Mouse (Mus musculus) forebrain, embryonic 16.5 days (tissue): Measurements from ENCODE around the gene Cacnb1. TPM values are rescaled to one million over a fixed set of nuclear protein-coding genes. Genes with fewer than 3 reads are reported as not detected.
A peak's percentile ranks its signal among the peaks of the same experiment; 100 is the strongest.

ENCODE experiments used
- ATAC-seq: fragments of 200-750 bp; cut with Nextera tagmentation; 2 replicates; pipeline ENCODE4 v1.8.0; 2017; ENCODE audit warnings: mild to moderate bottlenecking, moderate library complexity
- H3K27ac ChIP-seq: fragments of 300-500 bp; sonication (generic); 2 replicates; pipeline ENCODE4 v1.5.1; 2014; ENCODE audit warnings: low read length, control low read depth
- H3K27me3 ChIP-seq: fragments of 300-500 bp; sonication (generic); replicated peaks from 2 replicates; pipeline ENCODE4 v1.6.1; 2014; ENCODE audit warnings: low read length; ENCODE audit not compliant: control insufficient read depth, insufficient read depth
- H3K36me3 ChIP-seq: fragments of 300-500 bp; sonication (generic); 2 replicates; pipeline ENCODE4 v1.6.1; 2014; ENCODE audit not compliant: control insufficient read depth, insufficient read depth
- H3K4me1 ChIP-seq: fragments of 300-500 bp; sonication (generic); replicated peaks from 2 replicates; pipeline ENCODE4 v1.6.1; 2014; ENCODE audit warnings: low read length; ENCODE audit not compliant: control insufficient read depth, insufficient read depth
- H3K4me2 ChIP-seq: fragments of 300-500 bp; sonication (generic); 2 replicates; pipeline ENCODE4 v1.6.1; 2014; ENCODE audit warnings: mild to moderate bottlenecking, low read length, control low read depth
- H3K4me3 ChIP-seq: fragments of 300-500 bp; sonication (generic); replicated peaks from 2 replicates; pipeline ENCODE4 v1.5.1; 2014; ENCODE audit warnings: mild to moderate bottlenecking, low read length, control low read depth
- H3K9ac ChIP-seq: fragments of 300-500 bp; sonication (generic); replicated peaks from 2 replicates; pipeline ENCODE4 v1.6.1; 2014; ENCODE audit warnings: low read depth, low read length, control low read depth
- H3K9me3 ChIP-seq: fragments of 300-500 bp; sonication (generic); 2 replicates; pipeline ENCODE4 v1.6.1; 2016; ENCODE audit warnings: low read length; ENCODE audit not compliant: control insufficient read depth
- WGBS: fragments of 180-500 bp; shearing (Covaris S2); extraction: QIAGEN DNeasy Blood & Tissue Kit; methylation state at CpG from one replicate; pipeline ENCODE4 v1.1.7; 2014; 5-methylcytosine and 5-hydroxymethylcytosine counted together
- polyA plus RNA-seq: library from polyadenylated mRNA; unstranded; fragments of >200 nt; fragmentation: Nextera tagmentation; extraction: Ambion mirVana; gene quantifications from 2 replicates; pipeline ENCODE4 v1.2.1, GENCODE M21; 2015

Cacnb1 gene
- polyA plus RNA-seq, result 39.0 and 52.1 TPM in 2 replicates

DNA sequence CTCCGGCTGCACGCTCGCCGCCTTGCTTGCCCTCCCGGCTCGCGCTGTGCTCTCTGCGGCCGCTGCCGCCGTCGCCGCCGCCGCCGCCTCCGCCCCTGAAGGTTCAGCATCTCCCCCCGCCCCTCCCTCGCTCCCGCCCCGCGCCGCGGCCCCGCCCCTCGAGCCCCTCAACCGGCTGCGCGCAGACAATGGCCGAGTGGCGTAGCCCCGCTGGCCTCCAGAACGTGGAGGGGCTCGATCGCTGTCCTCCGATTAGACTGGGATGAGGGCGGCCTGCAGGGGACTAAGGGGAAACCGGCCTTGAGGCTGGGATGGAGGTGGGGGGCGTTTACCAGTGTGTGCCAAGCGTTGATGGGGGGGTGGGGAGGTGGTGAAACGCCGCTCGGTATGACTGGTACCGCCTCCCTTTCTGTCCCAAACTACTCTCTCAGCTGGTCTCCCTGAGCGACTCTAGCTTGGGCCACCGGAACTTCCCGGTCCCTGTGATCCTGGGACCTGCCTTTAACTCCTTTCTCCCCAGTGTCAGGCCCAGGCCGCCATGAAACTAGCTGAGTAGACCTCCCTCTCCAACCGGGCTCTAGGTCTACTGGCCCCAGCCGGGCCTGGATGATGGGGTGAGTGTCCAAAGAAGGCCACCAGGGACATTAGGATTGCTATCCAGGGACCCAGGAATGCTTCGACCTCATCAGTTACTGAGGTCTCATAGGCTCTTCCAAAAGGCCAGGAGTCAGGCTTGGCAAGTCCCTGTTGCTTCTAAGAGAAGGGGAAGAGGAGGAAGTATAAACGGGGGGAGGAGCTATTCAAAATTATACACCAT, at the start of gene Cacnb1:
Gene Cacnb1 (minus strand): TSS at position 480 of the 817 bp plus-strand sequence.
- 1% methylated on average over 33 of the region's 52 CpGs for WGBS
- H3K36me3 ChIP-seq, result no peaks in the 10 kb centered on the region
- no peaks in the 10 kb centered on the region for H3K27me3 ChIP-seq
- peak within 1 kb of the TSS; percentile 94 for H3K4me3 ChIP-seq
- H3K27ac ChIP-seq, result peak within 1 kb of the TSS; percentile 92
- peak within 1 kb of the TSS; percentile 89 for H3K4me2 ChIP-seq
- no peaks in the 10 kb centered on the region for H3K9me3 ChIP-seq
- peak; percentile 49 for ATAC-seq
- H3K9ac ChIP-seq, result peak within 1 kb of the TSS; percentile 97
- H3K4me1 ChIP-seq, result peaks cover 49% of the 10 kb centered on the region

GRCm38 (mm10) chr11:98067255-98067654, 44.4 kb upstream of the Cacnb1 start:
- Histone ChIP-seq H3K4me3 (no peak overlapping the region), H3K9ac (no peak overlapping the region), H3K4me1 (no peaks in the 10 kb centered on the region; the same call in 1 of the 2 replicates), H3K9me3 (no peaks in the 10 kb centered on the region), H3K27me3 (no peaks in the 10 kb centered on the region), H3K36me3 (no peaks in the 10 kb centered on the region), H3K27ac (no peak overlapping the region), H3K4me2 (no peak overlapping the region)
- no peak for ATAC-seq
- 97% methylated on average over 21 of the region's 21 CpGs for WGBS

DNA sequence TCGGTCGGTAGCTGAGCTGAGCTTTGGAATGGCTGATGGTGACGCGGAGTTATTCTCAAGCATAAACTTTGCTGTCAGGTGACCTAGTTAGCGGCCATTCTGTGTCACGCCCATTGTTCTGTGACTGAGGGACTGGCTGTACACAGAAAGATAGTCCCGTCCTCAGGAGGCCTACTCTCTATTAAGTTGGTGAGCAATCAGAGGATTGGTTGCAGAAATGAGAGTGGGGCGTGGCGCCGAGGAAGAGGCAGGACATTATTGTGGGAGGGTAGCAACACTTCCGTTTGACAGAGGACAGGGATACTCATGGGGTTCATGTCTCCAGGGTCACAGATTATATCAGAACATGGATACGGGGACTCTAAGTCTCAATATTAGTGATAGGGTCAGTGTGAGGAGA, 43.4 kb upstream of the Cacnb1 start:
- Histone ChIP-seq H3K4me3 (no peak overlapping the region), H3K4me2 (no peak overlapping the region), H3K4me1 (peaks cover 4% of the 10 kb centered on the region; the same call in 1 of the 2 replicates), H3K36me3 (no peaks in the 10 kb centered on the region), H3K27me3 (no peaks in the 10 kb centered on the region), H3K9ac (no peak overlapping the region), H3K9me3 (no peaks in the 10 kb centered on the region), H3K27ac (no peak overlapping the region)
- WGBS, result 91% methylated on average over 12 of the region's 12 CpGs
- no peak for ATAC-seq

DNA sequence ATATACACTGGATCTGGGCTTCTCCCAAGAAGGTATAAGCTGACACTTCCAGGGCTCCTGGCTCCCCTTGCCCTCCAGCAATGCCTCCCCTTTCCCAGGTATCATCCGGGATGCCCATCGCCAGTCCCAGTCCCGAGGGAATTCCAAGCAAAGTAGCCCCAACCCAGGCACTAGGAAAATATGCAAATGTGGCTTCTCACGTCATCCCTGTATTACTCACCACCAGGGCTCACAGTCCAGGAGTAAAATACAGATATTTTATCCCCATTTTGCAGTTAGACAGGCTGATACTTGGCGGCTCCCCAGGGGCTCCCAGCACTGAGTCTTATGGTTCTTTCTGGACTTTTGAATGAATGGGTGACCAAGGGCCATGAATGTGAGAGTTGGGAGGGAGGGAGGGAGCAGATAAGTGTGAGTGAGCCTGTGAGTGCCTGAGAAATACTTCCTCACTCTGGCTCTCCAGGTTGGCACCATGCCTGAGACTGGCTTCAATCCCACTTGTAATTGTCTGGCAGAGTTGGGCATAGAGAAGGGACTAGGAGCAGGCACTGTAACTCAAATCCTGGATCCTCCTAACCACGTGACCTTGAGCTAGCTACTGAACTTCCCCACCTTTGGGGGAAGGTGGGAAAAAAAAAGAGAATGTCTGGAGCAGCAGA, 39.2 kb upstream of the Cacnb1 start:
- H3K36me3 ChIP-seq, result no peaks in the 10 kb centered on the region
- no peak for ATAC-seq
- WGBS, result 41% methylated on average over 6 of the region's 6 CpGs

DNA sequence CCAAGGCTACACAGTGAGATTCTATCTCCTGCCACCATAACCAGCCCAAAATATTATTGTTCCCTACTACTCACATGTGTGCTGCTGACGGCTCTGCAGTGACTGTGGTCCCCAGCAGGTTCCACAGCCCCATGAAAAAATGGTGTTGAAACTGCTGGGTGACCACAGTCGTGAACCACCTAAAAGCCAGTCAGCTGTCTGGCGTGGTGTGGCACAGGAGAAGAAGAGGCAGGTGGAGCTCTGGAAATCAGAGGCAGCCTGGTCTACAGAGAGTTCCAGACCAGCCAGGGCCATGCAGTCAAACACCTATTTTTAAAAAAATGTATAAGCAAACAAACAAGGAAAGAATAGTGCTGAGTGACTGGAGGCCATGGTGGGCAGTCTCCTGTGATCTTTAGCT, 38.6 kb upstream of the Cacnb1 start:
- Histone ChIP-seq H3K4me2 (no peak overlapping the region), H3K36me3 (no peaks in the 10 kb centered on the region), H3K4me1 (peaks cover 4% of the 10 kb centered on the region), H3K27me3 (no peaks in the 10 kb centered on the region), H3K9me3 (no peaks in the 10 kb centered on the region), H3K27ac (no peak overlapping the region), H3K9ac (no peak overlapping the region), H3K4me3 (no peak overlapping the region)
- no peak for ATAC-seq
- 79% methylated on average over 3 of the region's 3 CpGs for WGBS

More for the DNA sequence above, 39.2 kb upstream of the Cacnb1 start:
- no peaks in the 10 kb centered on the region for H3K9me3 ChIP-seq
- H3K4me1 ChIP-seq, result peaks cover 4% of the 10 kb centered on the region
- no peak overlapping the region for H3K9ac ChIP-seq
- no peak overlapping the region for H3K4me3 ChIP-seq
- H3K4me2 ChIP-seq, result no peak overlapping the region
- H3K27me3 ChIP-seq, result no peaks in the 10 kb centered on the region
- H3K27ac ChIP-seq, result no peak overlapping the region

- H3K27ac ChIP-seq, result no peak overlapping the region
- no peaks in the 10 kb centered on the region for H3K36me3 ChIP-seq
- no peak for ATAC-seq
- no peaks in the 10 kb centered on the region for H3K27me3 ChIP-seq
- WGBS, result 76% methylated on average over 5 of the region's 5 CpGs
- H3K4me1 ChIP-seq, result peaks cover 4% of the 10 kb centered on the region
- H3K4me3 ChIP-seq, result no peak overlapping the region
- no peaks in the 10 kb centered on the region for H3K9me3 ChIP-seq
- no peak overlapping the region for H3K9ac ChIP-seq
- no peak overlapping the region for H3K4me2 ChIP-seq
Observed at GRCm38 (mm10) chr11:98060104-98060692, 37.4 kb upstream of the Cacnb1 start.

GRCm38 (mm10) chr11:98059662-98060061, 36.8 kb upstream of the Cacnb1 start:
- Histone ChIP-seq H3K4me3 (no peak overlapping the region), H3K27ac (no peak overlapping the region), H3K27me3 (no peaks in the 10 kb centered on the region), H3K4me1 (peaks cover 4% of the 10 kb centered on the region), H3K9ac (no peak overlapping the region), H3K36me3 (no peaks in the 10 kb centered on the region), H3K4me2 (no peak overlapping the region), H3K9me3 (no peaks in the 10 kb centered on the region)
- no peak for ATAC-seq
- WGBS, result 68% methylated on average over 7 of the region's 7 CpGs

DNA sequence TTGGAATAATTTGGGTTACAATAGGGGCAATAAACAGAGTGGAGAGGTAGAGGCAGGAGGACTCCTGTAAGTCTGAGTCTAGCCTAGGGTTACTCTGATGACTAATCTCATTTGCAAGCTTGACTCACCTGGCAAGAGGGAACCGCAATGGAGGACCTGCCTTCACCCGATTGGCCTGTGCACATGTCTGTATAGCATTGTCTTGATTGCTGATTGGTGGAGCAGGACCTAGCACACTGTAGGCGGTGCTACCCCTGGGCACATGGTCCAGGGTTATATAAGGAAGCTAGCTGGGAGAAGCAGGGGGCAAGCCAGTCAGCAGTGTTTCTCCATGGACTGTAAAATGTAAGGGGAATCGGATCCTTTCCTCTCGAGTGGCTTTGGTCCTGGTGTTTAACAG, 35.2 kb upstream of the Cacnb1 start:
- no peaks in the 10 kb centered on the region for H3K9me3 ChIP-seq
- 80% methylated on average over 5 of the region's 5 CpGs for WGBS
- ATAC-seq, result no peak
- no peaks in the 10 kb centered on the region; the same call in 1 of the 2 replicates for H3K27me3 ChIP-seq
- peaks cover 11% of the 10 kb centered on the region for H3K4me1 ChIP-seq
- no peak overlapping the region for H3K9ac ChIP-seq
- H3K4me3 ChIP-seq, result no peak overlapping the region
- H3K4me2 ChIP-seq, result no peak overlapping the region
- no peak overlapping the region for H3K27ac ChIP-seq
- H3K36me3 ChIP-seq, result no peaks in the 10 kb centered on the region

DNA sequence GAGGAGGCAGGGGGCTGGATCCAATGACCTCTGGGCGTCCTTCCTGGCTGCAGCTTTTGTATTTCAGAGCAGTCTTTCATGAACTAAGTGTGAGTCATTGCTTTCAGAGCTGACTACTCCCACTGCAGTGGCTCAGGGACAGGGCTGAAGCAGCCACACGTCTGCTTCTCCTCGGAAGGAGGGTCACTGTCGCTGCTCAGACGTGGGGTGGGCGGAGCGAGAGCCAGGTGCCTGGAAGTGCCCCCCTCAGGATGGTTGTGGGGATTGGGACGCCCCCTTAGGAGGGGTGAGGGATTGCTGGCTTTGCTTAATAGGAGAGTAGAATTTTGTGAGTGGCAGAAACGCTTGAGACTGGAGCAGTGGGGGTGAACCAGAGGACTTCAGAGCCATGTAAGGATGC, 34.6 kb upstream of the Cacnb1 start:
- Histone ChIP-seq H3K4me2 (no peak overlapping the region), H3K27ac (no peak overlapping the region), H3K36me3 (no peaks in the 10 kb centered on the region), H3K4me1 (peaks cover 16% of the 10 kb centered on the region), H3K27me3 (peaks cover 5% of the 10 kb centered on the region; the same call in 1 of the 2 replicates), H3K9ac (no peak overlapping the region), H3K4me3 (no peak overlapping the region), H3K9me3 (no peaks in the 10 kb centered on the region)
- no peak for ATAC-seq
- WGBS, result 34% methylated on average over 9 of the region's 9 CpGs
